Mouse (Mus musculus) ES-E14 (cell line): ENCODE measurements around the gene L3mbtl1.

Experiments
- CHD2 ChIP-seq: IDR thresholded peaks from 2 replicates; pipeline ENCODE4 v1.6.1; 2014; ENCODE audit warnings: mild to moderate bottlenecking, low read depth, low read length, inconsistent platforms
- HCFC1 ChIP-seq: IDR thresholded peaks from 2 replicates; pipeline ENCODE4 v1.6.1; 2012; ENCODE audit warnings: low read length, inconsistent platforms, borderline replicate concordance; ENCODE audit not compliant: insufficient read depth
- ZC3H11A ChIP-seq: IDR thresholded peaks from 2 replicates; pipeline ENCODE4 v1.6.1; 2012; ENCODE audit warnings: low read depth, mild to moderate bottlenecking, inconsistent platforms, low read length, borderline replicate concordance
- ZNF384 ChIP-seq: IDR thresholded peaks from 2 replicates; pipeline ENCODE4 v1.6.1; 2012; ENCODE audit warnings: low read depth, low read length, inconsistent platforms

GRCm38 (mm10) chr2:162947736-162948135, 4.5 kb downstream of the L3mbtl1 start:
- TF ChIP-seq ZNF384 (no peak), HCFC1 (no peak), CHD2 (no peak), ZC3H11A (no peak)
